Mouse (Mus musculus) frontal cortex, adult 2 months (tissue): ENCODE data around the gene Idh2. TPM values are rescaled to one million over a fixed set of nuclear protein-coding genes. Genes with fewer than 3 reads are reported as not detected.
"Not testable (repeated sequence)": the region's sequence is repeated elsewhere in the genome, so short reads cannot be mapped to it uniquely, and the experiment has no call there.

Experiments
- DNase-seq, 2 experiments: peaks; one replicate each; pipeline ENCODE4 v3.0.0; 2022; ENCODE audit warnings: low spot score in 1 of 2; ENCODE audit errors: extremely low spot score in 1 of 2
- polyA plus RNA-seq: library from polyadenylated mRNA; depleted of rRNA; stranded (reverse); fragments of >200 nt; gene quantifications from 2 replicates; pipeline ENCODE4 v1.2.3, GENCODE M21; 2012; rRNA removed

The Idh2 gene
- 97.6 and 107 TPM in 2 replicates for polyA plus RNA-seq

GRCm38 (mm10) chr7:80115224-80115590 lies at the start of gene Idh2:
Gene Idh2 (minus strand): TSS chr7:80115392.
- DNase-seq = peak; percentile 77 to 90

- DNase-seq = peak in 1 of 2 experiments; percentile 27
These were observed 45.7 kb upstream of the Idh2 start for GRCm38 (mm10) chr7:80160945-80161306.

- no peak for DNase-seq
These were observed 45.2 kb upstream of the Idh2 start for GRCm38 (mm10) chr7:80160293-80160944.

GRCm38 (mm10) chr7:80158496-80159268 lies 43.5 kb upstream of the Idh2 start:
- DNase-seq = no peak

- DNase-seq = peak in 1 of 2 experiments; percentile 49
These were observed 41.6 kb upstream of the Idh2 start for GRCm38 (mm10) chr7:80156711-80157227.

GRCm38 (mm10) chr7:80154689-80155088 lies 39.5 kb upstream of the Idh2 start:
- DNase-seq = no peak

- DNase-seq = no peak
These were observed 37.6 kb upstream of the Idh2 start for GRCm38 (mm10) chr7:80152756-80153155.

- no peak for DNase-seq
These were observed 37.0 kb upstream of the Idh2 start for GRCm38 (mm10) chr7:80152152-80152551.

GRCm38 (mm10) chr7:80149356-80149755 lies 34.2 kb upstream of the Idh2 start:
- peak in 1 of 2 experiments; percentile 61 for DNase-seq

GRCm38 (mm10) chr7:80146077-80146476 lies 30.9 kb upstream of the Idh2 start:
- DNase-seq = no peak

- no peak for DNase-seq
These were observed 29.5 kb upstream of the Idh2 start for GRCm38 (mm10) chr7:80144695-80145094.

GRCm38 (mm10) chr7:80143331-80144273 lies 28.4 kb upstream of the Idh2 start:
- DNase-seq = peak; percentile 85 to 88

- DNase-seq = peak; percentile 29 to 82
These were observed 25.6 kb upstream of the Idh2 start for GRCm38 (mm10) chr7:80140815-80141214.

- no peak for DNase-seq
These were observed 23.2 kb upstream of the Idh2 start for GRCm38 (mm10) chr7:80138375-80138774.

GRCm38 (mm10) chr7:80135173-80135532 lies 20.0 kb upstream of the Idh2 start:
- DNase-seq = no peak

GRCm38 (mm10) chr7:80134454-80135172 lies 19.4 kb upstream of the Idh2 start:
- peak; percentile 65 to 75 for DNase-seq

GRCm38 (mm10) chr7:80132541-80132940 lies 17.3 kb upstream of the Idh2 start:
- DNase-seq = peak in 1 of 2 experiments; percentile 27

GRCm38 (mm10) chr7:80131315-80131714 lies 16.1 kb upstream of the Idh2 start:
- not testable (repeated sequence) for DNase-seq

- DNase-seq = no peak
These were observed 15.3 kb upstream of the Idh2 start for GRCm38 (mm10) chr7:80130344-80131055.
